Mouse (Mus musculus) kidney, adult 2 months (tissue): ENCODE measurements around the gene Cntnap2.

Experiments
- CTCF ChIP-seq: fragments of 200-500 bp; conservative IDR thresholded peaks from 2 replicates; pipeline ENCODE4 v1.5.1; 2011; ENCODE audit warnings: low read depth, mild to moderate bottlenecking, control low read depth, low read length, moderate library complexity, mixed read lengths; ENCODE audit not compliant: insufficient read depth, insufficient read length
- POLR2A ChIP-seq: fragments of 200-500 bp; IDR thresholded peaks from one replicate; pipeline ENCODE4 v1.6.1; 2011; ENCODE audit warnings: low read depth, low read length, control low read depth

DNA sequence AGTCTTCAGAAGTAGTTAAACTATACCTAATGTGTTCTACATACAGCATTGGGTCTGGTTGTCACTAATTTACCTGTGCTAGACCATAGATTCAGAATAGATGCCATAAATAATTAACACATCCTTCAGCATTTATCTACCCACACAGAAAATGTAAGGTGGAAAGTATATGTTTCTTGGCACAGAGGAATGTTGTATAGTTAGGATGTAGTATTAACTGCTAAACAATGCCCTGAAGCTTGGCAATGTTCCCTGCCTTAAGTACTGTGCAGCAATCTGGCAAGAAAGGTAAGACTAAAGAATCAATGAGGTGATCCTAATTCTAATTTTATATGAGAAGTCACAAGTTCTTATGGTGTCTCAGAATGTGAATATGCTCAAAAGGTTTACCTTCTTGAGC, 529.9 kb downstream of the Cntnap2 start:
- no peak for TF ChIP-seq POLR2A
- TF ChIP-seq CTCF: no peak
